Mouse (Mus musculus): ENCODE results near the gene Sulf2. TPM values are rescaled to one million over a fixed set of nuclear protein-coding genes. Genes with fewer than 3 reads are reported as not detected.
"Not testable (repeated sequence)": the region's sequence is repeated elsewhere in the genome, so short reads cannot be mapped to it uniquely, and the experiment has no call there.

Sulf2 gene
- polyA plus RNA-seq, 3 experiments from 2014 or later, result 2.5 to 3.3 (median 2.8) TPM

DNA sequence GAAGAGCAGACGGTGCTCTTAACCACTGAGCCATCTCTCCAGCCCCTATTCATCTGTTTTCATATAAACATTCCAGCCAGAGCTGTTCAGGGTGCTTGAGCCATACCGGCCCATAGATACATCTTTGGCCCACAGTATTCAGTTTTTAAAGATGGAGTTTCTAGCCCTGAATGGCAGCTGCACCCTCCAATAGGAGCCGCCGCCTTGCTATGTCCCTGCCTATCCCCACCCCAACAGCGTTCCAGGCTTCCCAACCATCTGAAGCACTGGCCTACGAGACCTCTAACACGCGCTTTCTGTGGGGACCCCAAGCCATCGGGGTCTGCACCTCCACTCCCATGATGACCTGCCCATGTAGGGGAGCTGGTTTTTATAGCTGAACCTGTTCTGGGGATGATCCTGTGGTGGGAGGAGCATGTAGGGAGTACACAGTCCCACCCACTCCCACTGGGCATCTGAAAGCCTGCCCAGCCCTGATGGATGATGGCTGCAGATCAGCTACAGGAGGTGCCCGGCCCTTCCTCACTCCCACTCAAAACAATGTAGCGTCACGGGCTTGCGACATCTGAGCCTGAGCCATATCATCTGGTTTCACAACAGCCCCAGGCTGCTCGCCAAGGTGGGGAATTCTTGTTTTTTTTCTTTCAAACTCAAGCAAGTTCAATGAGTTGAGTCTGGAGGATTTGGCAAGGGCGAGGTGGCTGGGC is 39.7 kb downstream of the Sulf2 start:
- no peak for ATAC-seq

DNA sequence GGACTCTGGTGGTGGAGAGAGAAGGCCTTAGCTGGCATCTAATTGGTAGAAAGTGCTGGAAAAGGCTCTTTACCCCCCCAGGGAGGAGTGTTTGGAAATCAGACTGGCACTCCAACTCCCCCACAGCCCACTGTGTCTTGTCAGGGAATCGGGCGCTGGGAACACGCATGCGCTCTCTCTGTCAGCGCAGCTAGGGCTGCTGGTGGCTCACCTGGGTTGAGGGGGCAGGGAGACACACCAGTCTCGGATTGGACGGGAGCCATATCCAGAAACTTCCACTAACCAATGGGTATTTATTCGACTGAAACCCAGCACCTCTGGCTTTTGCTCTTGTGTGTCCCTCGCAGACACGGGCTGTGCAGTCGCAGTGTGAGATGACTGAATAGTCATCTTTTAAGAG is 42.5 kb downstream of the Sulf2 start:
- no peak for ATAC-seq

DNA sequence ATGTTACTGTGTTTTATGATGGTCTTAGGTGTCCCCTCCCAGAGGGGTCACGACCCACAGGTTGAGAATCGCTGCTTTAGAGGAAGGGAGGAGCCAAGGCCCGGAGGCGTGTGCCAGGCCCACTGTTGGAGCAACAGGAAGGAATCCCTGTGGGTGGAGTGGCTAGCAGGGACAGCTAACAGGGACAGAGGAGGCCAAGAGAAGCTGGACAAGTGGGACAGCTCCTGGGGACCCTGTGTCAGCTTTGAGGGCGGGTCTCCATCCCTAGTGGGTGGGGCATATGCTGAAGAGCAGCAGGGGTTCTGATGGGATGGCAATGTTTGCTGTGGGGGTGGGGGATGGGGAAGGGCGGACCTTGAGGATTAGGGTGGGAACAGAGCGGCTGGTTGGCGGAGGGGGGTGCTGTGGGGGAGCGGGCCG is 43.6 kb downstream of the Sulf2 start:
- no peak for ATAC-seq

DNA sequence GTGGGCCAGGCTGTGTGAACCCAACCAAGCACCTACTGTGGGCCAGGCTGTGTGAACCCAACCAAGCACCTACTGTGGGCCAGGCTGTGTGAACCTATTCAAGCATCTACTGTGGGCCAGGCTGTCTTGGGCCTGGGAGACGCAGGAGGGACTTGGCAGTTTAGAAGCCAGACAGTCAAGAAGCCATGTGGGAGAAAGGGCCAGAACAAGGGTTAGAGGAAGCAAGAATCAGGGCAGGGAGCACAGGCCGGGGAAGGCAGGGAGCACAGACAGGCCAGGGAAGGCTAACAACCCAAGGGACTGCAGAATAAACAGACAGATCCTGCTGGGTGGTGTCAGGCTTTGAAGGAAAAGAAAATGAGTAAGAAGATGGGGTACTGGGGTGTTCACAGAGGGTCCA is 44.2 kb downstream of the Sulf2 start:
- ATAC-seq, result no peak

DNA sequence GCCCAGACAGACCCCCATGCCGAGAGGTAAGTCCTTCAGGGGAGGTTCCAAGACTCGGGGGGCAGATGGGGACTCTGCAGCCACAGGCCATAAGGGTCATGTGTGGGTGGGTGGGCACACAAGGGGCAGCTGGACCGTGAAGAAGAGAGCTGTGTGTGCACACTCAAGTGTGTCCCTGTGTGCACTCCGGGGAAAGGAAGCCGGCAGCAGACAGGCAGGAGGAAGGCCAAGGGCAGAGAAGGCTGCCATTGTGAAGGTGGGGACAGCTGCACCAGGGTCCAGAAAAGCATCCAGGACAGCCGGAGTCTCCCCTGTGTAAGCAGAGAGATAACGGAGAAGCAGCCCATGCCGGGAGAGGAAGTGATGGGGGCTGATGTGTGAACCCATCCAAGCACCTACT is 44.7 kb downstream of the Sulf2 start:
- no peak for ATAC-seq

DNA sequence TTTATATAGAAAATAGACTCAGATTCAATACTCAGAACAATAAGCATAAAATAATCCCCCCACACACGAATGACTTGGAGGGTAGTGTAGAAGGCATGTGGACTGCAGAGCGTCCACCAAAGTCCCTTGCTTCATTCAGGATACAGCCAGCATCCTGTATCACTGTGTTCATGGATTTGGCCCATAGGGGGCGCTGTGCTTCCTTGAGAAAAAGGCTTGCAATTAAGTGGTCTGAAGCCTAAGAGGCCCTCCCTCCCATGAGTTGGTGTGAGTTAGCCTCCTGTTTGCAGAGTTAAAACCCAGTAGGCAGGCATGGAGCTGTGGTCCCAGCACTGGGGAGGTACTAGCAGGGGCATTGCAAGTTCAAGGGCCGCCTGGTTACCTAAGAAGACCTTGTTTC is 47.1 kb downstream of the Sulf2 start:
- ATAC-seq, result no peak

DNA sequence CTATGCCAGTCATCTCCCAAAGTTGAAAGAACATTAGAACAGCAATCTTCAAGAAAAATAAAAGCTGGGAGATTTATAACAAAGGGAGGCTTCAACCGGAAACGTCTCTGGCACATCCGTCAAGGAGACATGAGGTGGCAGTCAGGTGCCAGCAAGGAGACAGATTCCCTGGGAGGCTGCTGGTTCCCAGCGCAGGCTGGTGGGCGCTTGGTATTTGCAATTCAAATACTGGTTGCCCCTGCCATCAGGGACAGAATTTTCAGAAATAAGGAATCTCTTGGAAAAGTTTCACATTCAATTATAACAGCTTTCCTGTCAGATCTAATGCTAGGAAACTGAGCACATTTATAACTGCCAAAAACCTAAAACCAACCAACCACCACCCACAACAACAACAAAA is 47.6 kb downstream of the Sulf2 start:
- ATAC-seq, result no peak

DNA sequence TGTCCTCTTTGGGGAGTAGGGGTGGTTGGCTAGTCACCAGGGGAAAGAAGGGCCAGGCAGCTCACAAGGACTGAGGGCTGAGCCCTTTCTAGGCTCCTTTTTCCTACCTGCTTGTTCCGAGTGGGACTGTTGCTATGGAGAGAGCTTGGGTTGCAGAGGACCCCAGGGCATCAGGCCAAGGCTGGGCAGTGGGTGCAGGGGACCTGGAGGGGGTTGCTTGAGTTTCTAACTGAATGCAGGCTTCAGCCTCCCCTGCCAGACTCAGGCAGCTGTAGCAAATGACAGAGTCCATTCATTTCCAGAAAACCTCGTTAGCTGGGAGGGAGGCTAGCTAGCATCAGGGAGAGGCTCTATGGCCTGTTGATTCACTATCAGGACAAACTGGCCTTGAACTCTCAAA is 48.8 kb downstream of the Sulf2 start:
- ATAC-seq, result no peak

DNA sequence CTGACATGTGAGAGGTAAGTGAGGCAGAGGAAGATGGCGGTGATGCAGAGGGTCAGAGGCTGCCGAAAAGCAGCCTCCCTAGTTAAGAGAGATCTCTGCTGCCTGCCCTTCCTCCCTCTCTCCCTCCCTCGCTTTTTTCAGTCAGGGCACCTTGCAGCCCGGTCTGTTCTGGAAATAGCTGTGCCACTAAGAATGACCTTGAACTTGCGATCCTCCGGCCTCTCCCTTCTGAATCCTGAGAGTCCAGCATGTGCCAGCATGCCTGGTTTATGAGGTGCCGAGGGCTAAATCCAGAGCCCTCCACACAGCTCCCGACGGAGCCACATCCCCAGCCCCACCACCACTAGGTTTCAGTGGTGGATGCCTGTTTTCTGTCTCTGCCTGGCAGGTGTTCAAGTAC is 49.6 kb downstream of the Sulf2 start:
- ATAC-seq, result no peak

DNA sequence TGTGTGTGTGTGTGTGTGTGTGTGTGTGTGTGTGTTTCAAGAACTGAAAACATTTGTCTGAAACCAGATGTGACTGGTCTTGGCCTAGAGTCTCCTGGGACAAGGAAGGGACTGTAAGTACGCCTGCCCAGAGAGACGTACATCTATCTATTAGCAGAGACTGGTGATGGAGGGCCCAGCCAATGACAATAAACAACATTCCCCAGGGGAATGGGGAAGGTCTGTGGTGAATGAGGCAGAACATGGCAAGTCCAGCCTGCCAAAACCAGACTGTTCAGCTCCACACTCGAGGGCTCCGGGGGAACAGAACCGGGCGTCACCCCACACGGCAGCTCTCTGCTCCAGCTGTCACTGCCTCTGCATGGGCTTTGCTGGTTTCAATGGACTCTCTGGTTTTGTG is 52.6 kb downstream of the Sulf2 start:
- no peak for ATAC-seq

DNA sequence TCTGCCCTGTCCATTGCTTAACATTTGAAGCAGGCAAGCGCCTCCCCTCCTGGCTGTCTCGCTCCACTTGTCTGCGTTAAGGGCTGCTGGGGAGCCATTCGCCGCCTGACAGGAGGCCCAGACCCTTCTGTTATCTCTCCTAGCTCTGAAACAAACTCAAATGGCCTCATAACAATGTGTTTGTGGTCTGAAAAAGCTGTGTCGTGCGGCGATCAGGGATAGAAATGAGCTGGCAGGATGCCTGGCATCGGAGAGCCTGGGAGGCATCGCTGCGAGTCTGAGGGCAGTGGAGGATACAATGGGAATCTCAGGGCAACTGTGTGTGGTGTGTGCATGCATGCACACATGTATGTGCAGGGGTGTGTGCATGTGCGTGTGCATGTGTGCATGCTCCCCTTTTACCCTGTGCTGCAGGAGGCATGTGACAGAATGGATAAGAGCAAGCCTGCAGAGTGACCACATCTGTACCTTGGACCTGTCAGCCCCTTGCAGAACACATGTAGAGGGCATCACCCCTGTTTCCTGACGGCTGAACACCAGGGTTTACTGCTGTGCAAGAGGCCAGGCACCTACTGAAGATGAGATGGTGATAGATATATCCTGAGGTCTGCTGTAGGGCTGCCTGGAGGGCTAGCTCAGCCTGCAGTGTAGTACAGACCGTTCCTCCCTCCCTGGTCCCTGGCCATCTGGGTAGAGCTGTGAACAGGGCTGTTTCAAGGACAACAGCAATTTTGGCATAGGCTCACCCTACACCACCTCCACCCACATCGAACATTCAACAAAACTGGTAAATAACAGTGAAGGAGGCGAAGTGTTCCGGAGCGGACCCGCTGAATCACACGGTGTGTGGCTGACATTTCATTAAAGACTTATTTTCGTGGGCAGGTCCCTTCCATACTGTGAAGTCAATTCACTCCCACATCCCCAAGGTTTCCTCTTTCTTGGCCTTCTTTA is 54.9 kb downstream of the Sulf2 start:
- no peak for ATAC-seq

DNA sequence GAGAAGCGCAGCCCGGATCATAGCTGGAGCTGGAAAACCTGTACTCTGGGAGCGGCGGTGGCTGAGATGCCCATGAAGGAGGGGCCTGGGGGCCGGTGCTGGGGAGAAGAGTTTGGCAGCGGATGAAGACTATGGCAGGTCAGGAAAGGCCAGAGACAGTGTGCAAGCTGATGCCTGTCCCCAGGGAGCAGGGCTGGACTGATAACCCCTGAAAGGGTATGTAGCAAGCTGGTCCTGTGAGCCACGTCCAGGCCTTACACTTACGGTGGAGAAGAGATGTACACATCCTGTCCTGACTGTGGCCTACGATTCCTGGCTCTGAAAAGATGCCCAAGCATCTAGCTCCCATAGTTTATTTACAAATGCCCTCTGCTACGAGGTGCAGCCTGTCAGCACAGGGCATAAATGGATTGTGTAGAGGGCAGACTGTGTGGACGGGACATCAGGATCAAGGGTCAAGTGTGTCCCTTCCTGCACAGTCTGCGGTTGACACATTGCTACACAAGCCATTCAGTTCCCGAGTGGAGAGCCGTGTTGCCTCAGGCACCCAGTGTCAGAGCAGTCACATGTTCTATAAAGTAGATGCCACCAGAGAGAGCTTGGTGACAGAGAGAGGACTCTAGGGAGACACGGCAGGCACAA is 57.0 kb downstream of the Sulf2 start:
- no peak for ATAC-seq

DNA sequence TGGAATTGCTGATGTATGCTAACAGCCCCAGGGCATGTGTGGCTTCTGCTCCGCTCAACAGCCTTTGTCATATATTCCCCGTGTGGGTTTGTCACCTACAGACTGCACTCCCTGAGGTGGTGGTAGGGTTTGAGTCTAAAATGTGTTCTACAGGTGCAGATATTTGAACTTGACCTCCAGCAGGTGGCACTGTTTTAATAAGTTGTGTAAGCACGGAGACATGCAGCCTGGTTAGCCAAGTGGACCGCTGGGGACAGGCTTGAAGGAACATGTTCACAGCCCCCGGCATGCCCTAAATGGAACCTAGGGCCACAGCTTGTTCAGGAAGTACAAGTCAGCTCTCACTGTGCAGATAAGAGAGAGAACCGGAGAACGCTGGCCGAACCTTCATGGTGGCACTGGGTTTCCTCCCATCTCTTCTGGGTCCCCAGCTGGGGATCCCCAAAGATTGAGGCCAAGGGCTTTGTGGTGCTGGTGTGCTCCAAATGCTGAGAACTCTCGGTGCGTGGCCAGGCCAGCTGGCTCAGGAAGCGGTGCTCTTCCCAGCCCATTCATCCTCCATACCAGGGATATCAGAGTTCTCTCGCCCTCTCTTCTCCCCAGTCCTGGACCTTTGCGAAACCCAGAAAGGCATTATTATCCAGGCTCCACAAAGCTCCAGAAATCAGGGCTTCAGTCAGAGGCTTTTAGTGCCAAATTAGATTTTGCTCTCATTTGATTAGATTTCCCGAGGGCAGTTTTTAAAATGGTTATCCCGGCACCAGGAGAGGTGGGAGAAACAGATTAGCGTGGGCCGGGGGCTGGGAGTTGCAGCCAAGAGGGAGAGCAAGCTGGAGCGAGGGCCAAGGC is 57.8 kb downstream of the Sulf2 start:
- ATAC-seq, result no peak

DNA sequence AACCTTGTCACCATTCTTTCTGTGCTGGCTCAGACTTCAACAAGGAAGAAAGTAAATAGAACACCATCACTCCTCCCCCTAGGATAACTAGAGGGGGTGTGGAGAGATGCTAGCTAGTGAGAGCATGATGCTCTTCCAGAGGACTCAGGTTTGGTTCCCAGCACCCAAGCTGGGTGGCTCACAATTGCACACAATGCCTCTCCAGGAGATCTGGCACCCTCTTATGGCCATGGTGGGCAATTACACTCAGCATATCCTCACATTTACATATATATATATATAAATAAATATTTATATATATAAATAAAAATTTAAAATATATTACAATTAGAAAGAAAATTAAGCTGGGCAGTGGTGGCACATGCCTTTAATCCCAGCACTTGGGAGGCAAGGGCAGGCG is 58.6 kb downstream of the Sulf2 start:
- no peak for ATAC-seq

DNA sequence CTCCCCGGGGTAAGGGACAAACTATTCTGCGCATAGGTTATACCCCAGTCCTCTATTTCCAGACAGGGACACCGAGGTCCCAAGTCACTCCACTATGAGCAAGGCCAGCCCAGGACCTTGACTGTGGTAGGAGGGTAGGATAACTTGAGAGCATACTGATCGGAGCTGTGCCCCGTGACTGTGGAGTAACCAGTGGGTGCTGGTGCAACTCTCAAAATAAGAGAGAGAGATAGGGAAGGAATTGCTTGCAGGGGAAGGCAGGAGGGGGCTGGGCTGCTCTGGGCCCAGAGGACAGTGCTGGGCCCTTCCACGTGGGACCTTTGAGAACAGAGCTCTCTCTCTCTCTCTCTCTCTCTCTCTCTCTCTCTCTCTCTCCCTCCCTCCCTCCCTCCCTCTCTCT is 59.2 kb downstream of the Sulf2 start:
- ATAC-seq, result no peak

DNA sequence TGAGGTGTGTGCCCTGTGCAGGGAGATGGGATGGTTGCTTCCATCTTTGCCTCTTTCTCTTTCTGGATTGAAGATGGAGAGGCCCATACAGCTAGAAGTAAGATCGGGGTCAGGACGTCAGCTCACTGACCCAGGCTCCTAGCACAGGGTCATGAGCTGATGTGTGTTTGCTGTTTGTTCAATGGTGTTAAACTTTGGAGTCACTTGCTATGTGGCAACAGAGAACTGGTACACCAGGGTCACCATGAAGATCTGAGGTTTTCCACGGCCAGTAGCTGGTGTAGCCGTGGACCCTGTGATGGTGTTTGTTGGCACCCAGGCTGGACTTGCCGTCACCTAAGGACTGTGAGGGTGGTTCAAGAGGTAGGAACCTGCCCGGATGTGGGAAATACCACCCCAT is 63.1 kb downstream of the Sulf2 start:
- no peak for ATAC-seq

DNA sequence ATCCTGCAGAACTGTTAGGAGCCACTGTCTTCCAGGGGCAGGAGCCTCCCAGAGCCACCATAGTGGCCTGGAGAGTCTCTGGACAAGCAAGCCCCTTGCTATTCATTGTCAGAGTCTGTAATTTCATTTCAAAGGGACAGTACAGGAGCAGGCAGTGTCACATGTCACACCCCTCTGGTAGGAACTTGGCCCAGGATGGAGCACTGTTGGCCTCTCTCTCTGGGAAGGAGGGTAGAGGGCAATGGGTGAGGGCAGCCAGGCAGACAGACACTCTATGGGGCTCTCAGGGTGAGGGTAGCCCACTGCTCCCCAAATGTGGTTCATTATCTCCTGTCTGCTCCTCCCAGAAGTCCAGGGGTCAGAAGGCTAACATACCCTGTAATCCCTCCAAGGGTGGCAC is 63.9 kb downstream of the Sulf2 start:
- no peak for ATAC-seq

DNA sequence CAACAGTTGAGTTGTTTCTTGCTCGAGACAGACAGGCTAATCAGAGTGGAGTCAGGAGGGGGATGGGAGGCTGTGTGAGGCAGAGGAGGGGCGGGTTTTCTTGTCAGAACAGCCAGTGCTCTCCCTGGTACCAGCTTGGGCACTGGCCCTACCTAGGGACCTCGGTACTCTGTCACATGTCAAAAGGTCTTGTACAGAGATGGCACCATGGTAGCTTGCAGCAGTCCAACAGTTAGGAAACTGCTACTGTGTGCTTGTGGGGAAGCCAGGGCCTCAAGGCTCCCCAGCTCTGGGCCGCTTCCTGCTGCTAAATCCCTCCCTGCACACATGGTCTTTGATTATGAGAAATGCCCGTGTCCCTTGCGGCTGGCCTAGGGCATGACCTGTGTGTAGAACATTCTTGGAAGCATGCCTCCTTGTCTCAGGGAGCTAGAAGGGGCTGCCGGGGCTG is 65.3 kb downstream of the Sulf2 start:
- no peak for ATAC-seq

DNA sequence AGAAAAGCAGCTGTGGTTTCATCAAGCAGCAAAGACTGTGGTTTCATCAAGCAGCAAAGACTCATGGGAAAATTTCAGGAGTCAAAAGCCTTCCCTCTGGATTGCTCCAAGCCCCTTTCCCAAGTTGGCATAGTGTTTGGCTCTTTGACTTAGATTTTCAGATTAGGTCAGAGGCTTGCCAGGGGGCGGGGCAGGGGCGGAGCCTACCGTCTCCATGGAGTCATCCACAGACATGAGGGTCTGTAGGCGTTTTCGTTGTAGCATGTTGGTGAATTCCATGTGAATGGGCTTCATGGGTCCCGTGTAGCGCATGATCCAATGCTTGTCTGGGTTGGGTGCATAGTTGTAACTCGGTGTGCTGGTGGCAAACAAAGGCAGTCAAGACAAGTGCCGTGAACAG is 66.5 kb downstream of the Sulf2 start:
- no peak for ATAC-seq

DNA sequence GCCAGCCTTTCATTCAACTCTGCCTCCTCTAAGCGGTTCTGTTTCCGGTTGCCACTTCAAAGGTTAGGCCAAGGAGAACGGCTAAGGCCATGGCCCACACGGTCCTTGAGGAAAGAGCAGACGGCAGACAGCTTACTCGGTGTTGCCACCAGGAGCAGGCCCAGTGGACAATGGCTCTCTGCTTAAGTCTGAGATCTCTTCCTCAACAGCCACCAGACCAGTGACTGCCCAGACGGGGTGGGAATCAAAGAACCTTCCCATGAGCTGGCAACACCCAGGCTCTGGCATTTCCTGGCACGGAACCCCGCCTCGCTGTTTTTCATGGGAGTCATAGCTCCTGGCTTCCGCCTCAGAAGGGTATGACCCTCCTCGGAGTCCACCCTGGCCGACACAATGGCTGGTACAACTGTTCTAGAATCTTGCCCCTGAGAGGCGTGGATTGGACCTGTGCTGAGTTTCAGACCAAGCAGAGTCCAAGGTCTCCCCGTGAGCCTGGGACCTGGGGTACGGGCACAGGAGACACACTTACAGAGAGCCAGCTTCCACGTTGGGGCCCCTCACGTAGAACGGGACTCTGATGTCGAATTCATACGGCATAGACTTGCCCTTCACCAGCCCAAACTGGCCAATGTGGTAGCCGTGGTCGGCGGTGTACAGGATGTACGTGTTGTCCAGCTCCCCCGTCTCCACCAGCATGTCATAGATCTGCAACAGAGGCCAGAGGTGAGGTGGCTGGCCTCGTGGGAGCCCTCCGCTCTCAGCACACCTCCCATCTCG is 68.8 kb downstream of the Sulf2 start:
- no peak for ATAC-seq

DNA sequence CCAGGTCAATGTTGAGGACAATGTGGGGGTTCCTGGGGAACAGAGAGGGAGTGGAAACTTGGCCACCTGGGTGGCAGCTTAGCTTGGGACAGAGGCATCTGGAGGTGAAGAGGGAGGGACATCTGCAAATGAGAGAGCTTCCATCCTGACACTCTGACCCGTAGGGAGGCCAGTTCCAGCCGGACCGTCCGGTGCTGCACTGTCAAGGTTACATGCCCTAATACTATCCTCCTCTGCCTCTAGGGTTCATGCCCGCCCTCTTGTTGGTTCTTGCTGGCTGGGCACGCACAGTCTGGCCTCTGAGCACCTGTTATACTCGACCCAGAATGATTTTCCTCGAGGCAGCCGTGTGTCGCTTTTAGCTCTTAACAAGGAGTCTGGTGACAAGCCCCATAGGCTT is 69.7 kb downstream of the Sulf2 start:
- ATAC-seq, result no peak

DNA sequence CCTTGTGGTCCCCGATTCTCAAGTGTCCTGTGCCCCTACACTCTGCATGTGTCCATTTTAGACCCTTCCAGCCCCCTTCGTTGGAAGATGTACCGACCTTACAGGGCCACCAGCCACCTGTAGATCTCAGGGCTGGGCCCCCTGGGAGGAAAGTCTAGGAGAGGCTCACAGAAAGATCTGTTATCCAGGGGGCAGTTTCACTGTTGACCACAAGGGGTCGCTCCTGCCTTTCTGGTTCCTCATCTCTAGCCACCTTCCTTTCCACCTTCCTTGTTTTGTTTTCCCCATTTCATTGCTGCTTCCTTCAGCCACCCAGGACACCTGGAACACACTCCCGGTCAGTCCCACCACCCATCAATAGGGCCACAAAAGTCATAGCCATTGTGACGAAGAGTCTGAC is 70.5 kb downstream of the Sulf2 start:
- not testable (repeated sequence) for ATAC-seq

Data from inflammation-experienced regulatory T-cells, adult 6 months (primary cell).